ENCODE assay signal across 8 mouse cellular contexts in the genomic region with DNA sequence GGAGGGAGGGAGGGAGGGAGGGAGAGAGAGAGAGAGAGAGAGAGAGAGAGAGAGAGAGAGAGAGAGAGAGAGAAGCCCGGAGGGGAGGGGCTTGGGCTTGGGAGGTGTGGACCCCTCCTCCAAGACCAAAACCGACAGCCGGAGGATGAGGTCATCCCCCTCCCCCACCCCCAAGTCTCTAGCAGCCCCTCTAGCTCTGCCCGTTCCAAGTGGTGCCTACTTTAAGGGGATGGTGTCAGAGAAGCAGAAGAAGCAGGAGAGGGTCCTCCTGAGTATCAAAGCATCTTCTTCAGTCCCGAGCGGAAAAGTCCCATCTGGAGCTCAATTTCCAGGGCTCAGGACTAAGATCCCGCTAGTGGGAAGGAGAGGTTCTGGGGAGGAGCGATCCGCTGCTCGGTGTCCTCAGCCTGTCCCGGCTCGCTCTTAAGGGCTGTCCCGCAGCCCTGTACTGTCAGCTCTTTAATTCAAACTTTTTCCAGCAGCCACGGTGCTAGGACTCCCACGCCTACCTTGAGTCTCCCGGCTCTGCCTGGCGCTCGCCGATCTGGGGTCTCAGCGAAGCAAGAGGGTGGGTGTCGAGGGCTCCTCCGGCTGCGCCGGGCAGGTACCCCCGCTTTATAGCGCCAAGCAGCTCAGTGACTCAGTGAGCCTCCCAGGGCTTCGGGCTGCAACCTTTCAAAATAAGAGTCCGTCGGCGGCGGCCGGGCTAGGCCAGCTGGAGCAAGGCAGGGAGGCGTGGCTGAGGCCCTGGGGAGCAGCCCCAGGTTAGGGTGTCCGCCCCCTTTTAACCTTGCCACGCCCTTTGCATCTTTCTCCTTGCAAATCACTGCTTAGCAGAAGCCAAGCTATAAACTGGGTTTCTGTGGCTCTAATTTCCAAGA.
DNase-seq lines count a peak whose midpoint lies in the region; ATAC-seq and TF ChIP-seq lines count a peak whose summit lies in the region.

No protein-coding gene starts in this region.

- in situ Hi-C loops in ES-E14 (cut with MboI; ENCODE audit: low sequenced_read_pairs in 2 of 2, unreplicated experiment in 2 of 2) = no loop called here

- DNase-seq in ES-E14 (ENCODE audit: low read depth, low spot score) = peak; percentile 94
- DNase-seq in c-Kit-positive CD71-positive TER-119-positive erythroid progenitor cells, embryonic 14.5 days (ENCODE audit: low spot score) = peak; percentile 44
- DNase-seq in forebrain, embryonic 14.5 days (ENCODE audit: low spot score) = peak; percentile 86
- peak; percentile 83 to 89 for DNase-seq in heart, postnatal 14 days
- DNase-seq in kidney, postnatal 4 days = peak; percentile 89 to 94
- peak; percentile 78 for DNase-seq in lung, adult 2 months
- DNase-seq in thymus, postnatal 10 days (ENCODE audit: low spot score in 2 of 2) = peak; percentile 67 to 73

- H3K4me3 ChIP-seq in ES-E14 (ENCODE audit: insufficient read depth in 1 of 2, low read depth in 1 of 2, low read length in 2 of 2, poor library complexity in 1 of 2, severe bottlenecking in 1 of 2) = peak overlapping the region; percentile 77 to 93
- peak overlapping the region; percentile 60 for H3K4me3 ChIP-seq in forebrain, embryonic 14.5 days (ENCODE audit: low read depth, low read length)
- peak overlapping the region; percentile 72 for H3K4me3 ChIP-seq in lung, adult 2 months (replicated peaks; ENCODE audit: extremely low read depth, low read depth, low read length)
- peak overlapping the region; percentile 64 for H3K4me3 ChIP-seq in olfactory bulb, adult 2 months (ENCODE audit: insufficient read depth, low read depth, low read length)

- TF ChIP-seq CTCF in lung, adult 2 months (IDR thresholded peaks at IDR 0.05; ENCODE audit: insufficient read depth, low read length) = no peak
- 0 out of 2 replicates have a peak, but pooled peaks have one; percentile 20 for TF ChIP-seq CTCF in olfactory bulb, adult 2 months (IDR thresholded peaks at IDR 0.05; ENCODE audit: insufficient read depth, low read depth, low read length)

- no peaks in the 10 kb centered on the region for H3K9me3 ChIP-seq in ES-E14 (ENCODE audit: control insufficient read depth, insufficient read depth, low read depth, low read length)
- H3K9me3 ChIP-seq in forebrain, embryonic 14.5 days (replicated peaks; ENCODE audit: control insufficient read depth, low read length) = no peaks in the 10 kb centered on the region

- under 1% methylated on average over 35 of the region's 35 CpGs for WGBS in forebrain, embryonic 14.5 days
- WGBS in lung, adult 2 months = under 1% methylated on average over 35 of the region's 35 CpGs
- under 1% methylated on average over 35 of the region's 35 CpGs for WGBS in olfactory bulb, adult 2 months

- H3K4me1 ChIP-seq in ES-E14 (ENCODE audit: control insufficient read depth in 2 of 2, insufficient read depth in 2 of 2, low read length in 2 of 2, poor library complexity in 1 of 2) = peaks cover 0 to 7% of the 10 kb centered on the region in 2 experiments; a peak in 2 of 4 replicates
- peaks cover 12% of the 10 kb centered on the region for H3K4me1 ChIP-seq in forebrain, embryonic 14.5 days (ENCODE audit: control insufficient read depth, insufficient read depth, low read length)
- no peaks in the 10 kb centered on the region; the same call in 1 of the 2 replicates for H3K4me1 ChIP-seq in lung, adult 2 months (ENCODE audit: control insufficient read depth, insufficient read depth, low read length)
- peaks cover 10% of the 10 kb centered on the region for H3K4me1 ChIP-seq in olfactory bulb, adult 2 months (ENCODE audit: control insufficient read depth, insufficient read depth, low read length)

- no peaks in the 10 kb centered on the region for H3K36me3 ChIP-seq in ES-E14 (ENCODE audit: control insufficient read depth, insufficient read depth, low read length, poor library complexity, severe bottlenecking)
- no peaks in the 10 kb centered on the region for H3K36me3 ChIP-seq in forebrain, embryonic 14.5 days (ENCODE audit: control insufficient read depth, insufficient read depth, low read length)

- H3K27me3 ChIP-seq in forebrain, embryonic 14.5 days (replicated peaks; ENCODE audit: control insufficient read depth, insufficient read depth, low read length) = no peaks in the 10 kb centered on the region

- peak; percentile 18; the same call in 1 of the 2 replicates for TF ChIP-seq POLR2A in lung, adult 2 months (IDR thresholded peaks at IDR 0.05; ENCODE audit: borderline replicate concordance, extremely low read depth, low read depth, low read length)
- no peak for TF ChIP-seq POLR2A in olfactory bulb, adult 2 months (IDR thresholded peaks at IDR 0.05; ENCODE audit: insufficient read depth, low read depth, low read length)

- peak; percentile 93 for ATAC-seq in forebrain, embryonic 14.5 days

- H3K4me2 ChIP-seq in forebrain, embryonic 14.5 days (ENCODE audit: low read length) = peak overlapping the region; percentile 79

- intact Hi-C loops in heart, postnatal 14 days (cut with DNase I) = no loop called here

- H3K27ac ChIP-seq in ES-E14 (ENCODE audit: insufficient read depth, low read depth, low read length, poor library complexity, severe bottlenecking) = no peak overlapping the region
- H3K27ac ChIP-seq in forebrain, embryonic 14.5 days (ENCODE audit: low read depth, low read length) = peak overlapping the region; percentile 57; the same call in 1 of the 2 replicates
- H3K27ac ChIP-seq in olfactory bulb, adult 2 months (ENCODE audit: insufficient read depth, low read depth, low read length) = no peak overlapping the region

- peak overlapping the region; percentile 77 for H3K9ac ChIP-seq in ES-E14 (ENCODE audit: insufficient read depth, low read depth, low read length, poor library complexity, severe bottlenecking)
- peak overlapping the region; percentile 69 for H3K9ac ChIP-seq in forebrain, embryonic 14.5 days (ENCODE audit: low read length)

TF ChIP-seq in ES-E14, 5 proteins besides CTCF, POLR2A, EP300 and RAD21:
- TF ChIP-seq CHD2 (IDR thresholded peaks at IDR 0.05; ENCODE audit: low read depth, low read length) (no peak), MAFK (IDR thresholded peaks at IDR 0.05; ENCODE audit: insufficient read depth, low read depth, low read length) (0 out of 2 replicates have a peak, but pooled peaks have one; percentile 38), ZC3H11A (IDR thresholded peaks at IDR 0.05; ENCODE audit: borderline replicate concordance, low read depth, low read length) (no peak), HCFC1 (IDR thresholded peaks at IDR 0.05; ENCODE audit: borderline replicate concordance, insufficient read depth, low read length) (peak; percentile 19; the same call in 1 of the 2 replicates)

Comparison
In these comparisons a context has a peak if more than half of its experiments do, and no peak if none do; other contexts are left out.
1. DNase-seq: peak in every context shown above with its lines; median percentile 94 in ES-E14; 92 in kidney, postnatal 4 days; 86 in forebrain, embryonic 14.5 days; 86 in heart, postnatal 14 days; 78 in lung, adult 2 months; 70 in thymus, postnatal 10 days; 44 in c-Kit-positive CD71-positive TER-119-positive erythroid progenitor cells, embryonic 14.5 days.